Mouse (Mus musculus) thymus, postnatal 14 days (tissue): Measurements from ENCODE around the gene Gm4791.

Experiments
- DNase-seq: peaks from one replicate; pipeline ENCODE4 v3.0.0; 2021

Gene Gm4791

GRCm38 (mm10) chr9:46998338-46998791, at the start of gene Gm4791:
Gene Gm4791, plus strand, starts transcription at chr9:46998741.
- DNase-seq, result no peak

- no peak for DNase-seq
Observed at GRCm38 (mm10) chr9:46956286-46956685, 42.3 kb upstream of the Gm4791 start.

DNA sequence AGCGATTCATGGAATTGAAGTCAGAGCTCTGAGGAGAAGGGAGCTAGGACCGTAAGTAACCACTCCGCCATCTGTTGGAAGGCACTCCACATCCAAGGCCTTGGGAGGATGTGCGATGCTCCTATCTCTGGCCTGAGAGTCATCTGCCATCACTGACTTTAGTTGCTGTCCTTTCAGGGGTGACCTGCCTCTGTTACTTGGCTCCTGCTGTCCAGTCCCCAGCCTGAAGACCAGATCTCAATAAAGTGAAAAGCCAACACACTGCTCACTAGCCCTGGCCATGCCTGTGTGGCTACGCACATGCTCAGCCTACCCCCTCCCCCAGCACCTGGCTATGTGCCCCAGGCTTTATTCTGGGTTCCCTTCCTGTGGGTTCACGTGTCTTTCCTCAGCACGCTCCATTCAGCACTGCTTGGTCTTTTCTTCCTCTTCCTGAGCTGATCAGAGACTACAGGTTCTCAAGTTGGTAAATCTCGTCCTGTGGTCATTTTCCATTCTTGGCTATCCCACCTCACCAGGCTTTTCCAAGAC, 41.1 kb upstream of the Gm4791 start:
- DNase-seq, result no peak

GRCm38 (mm10) chr9:46966028-46966427, 32.5 kb upstream of the Gm4791 start:
- DNase-seq, result no peak

DNA sequence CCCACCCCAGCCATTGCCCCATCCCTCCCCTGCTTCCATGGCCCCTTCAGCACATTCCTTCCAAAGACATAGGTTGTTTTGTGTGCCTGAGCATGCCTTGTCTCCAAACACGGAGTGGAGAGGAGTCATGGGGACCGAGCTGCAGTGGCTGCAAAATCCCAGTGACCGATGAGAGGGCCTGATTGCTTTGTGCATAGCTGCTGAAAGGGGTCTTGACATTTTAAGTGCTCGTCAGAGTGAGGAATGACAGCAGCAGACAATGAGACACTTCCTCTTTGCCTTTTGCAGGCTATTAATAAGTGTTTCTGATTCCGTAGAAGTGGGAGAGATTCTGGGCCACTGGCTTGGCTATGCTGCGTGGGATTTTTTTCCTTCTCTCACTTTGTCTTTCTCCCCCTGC, 29.6 kb upstream of the Gm4791 start:
- no peak for DNase-seq

- no peak for DNase-seq
Observed at GRCm38 (mm10) chr9:46969406-46969805, 29.1 kb upstream of the Gm4791 start.

GRCm38 (mm10) chr9:46978806-46979205, 19.7 kb upstream of the Gm4791 start:
- DNase-seq, result no peak

GRCm38 (mm10) chr9:46980111-46980510, 18.4 kb upstream of the Gm4791 start:
- DNase-seq, result no peak

DNA sequence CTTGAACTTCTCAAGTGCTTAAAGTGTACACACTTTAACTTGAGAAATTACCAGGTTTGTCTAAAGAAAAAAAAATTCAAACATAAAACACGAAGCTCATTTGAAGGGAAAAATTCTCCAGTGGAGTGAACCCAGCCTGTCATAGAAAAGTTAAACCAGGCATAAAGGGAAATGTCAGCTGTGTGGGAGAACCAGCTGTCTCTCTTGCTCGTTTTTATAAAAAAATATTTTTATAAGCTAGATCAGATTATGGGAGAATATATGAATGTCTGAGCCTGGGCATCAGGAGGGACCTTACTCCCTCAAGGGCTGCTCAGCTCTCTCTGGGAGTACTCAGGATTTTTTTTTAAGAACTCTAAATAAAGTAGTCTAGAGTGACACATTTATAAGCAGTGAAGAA, 15.1 kb upstream of the Gm4791 start:
- DNase-seq, result no peak

- DNase-seq, result no peak
Observed at GRCm38 (mm10) chr9:47041569-47041968, 43.0 kb downstream of the Gm4791 start.
